Mouse (Mus musculus): Measurements from ENCODE around the gene Fem1b.

DNA sequence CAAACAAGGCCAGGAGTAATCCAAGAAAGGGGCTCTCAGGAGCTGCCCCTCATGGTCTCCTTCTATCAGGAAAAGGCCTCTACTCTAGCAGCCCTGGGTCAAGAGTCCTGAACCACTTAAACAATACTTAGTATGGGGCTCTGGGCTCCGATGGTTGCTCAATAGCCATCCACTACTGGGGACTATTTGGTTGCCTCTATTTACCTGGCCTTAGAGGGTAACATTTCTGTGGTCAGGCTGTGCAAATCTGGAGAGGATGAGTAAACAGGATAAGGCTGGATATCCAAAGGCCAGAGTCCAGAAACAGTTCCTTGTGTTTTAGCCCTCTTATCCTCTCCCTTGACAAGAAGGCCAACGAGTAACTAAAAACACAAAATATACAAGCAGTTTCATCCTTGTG lies 3.0 kb upstream of the Fem1b start:
- TF ChIP-seq POLR2A (IDR thresholded peaks at IDR 0.05; ENCODE audit: borderline replicate concordance, extremely low read depth, low read depth, low read length) (no peak), CTCF (IDR thresholded peaks at IDR 0.05; ENCODE audit: insufficient read depth, low read length) (no peak)
